33 mouse cellular contexts compared by ENCODE assay signal in genomic region chr4:138448872-138449615, GRCm38 (mm10). TPM values are rescaled to one million over a fixed set of nuclear protein-coding genes. Genes with fewer than 3 reads are reported as not detected.
DNase-seq lines count a peak whose midpoint lies in the region; ATAC-seq and TF ChIP-seq lines count a peak whose summit lies in the region.
"Had no signal": no experiment of that assay in that cellular context is flagged by ENCODE, and none has a peak within 500 bp of the region (broad histone marks: within the 10 kb centered on the region; RNA-seq: fewer than 3 reads in every experiment).

No protein-coding gene starts in this region.

- no peaks in the 10 kb centered on the region for H3K36me3 ChIP-seq in neural tube, embryonic 11.5 days (ENCODE audit: control insufficient read depth, insufficient read depth, low read length)
- no peaks in the 10 kb centered on the region for H3K36me3 ChIP-seq in neural tube, embryonic 15.5 days
- H3K36me3 ChIP-seq: heart, embryonic 10.5 days; heart, embryonic 15.5 days; hindbrain, embryonic 13.5 days had no signal

- H3K27ac ChIP-seq in left cerebral cortex, adult 2 months = peak overlapping the region; percentile 85
- no peak overlapping the region for H3K27ac ChIP-seq in neural tube, embryonic 11.5 days (ENCODE audit: low read depth, low read length)
- H3K27ac ChIP-seq in neural tube, embryonic 15.5 days (replicated peaks) = no peak overlapping the region
- H3K27ac ChIP-seq: heart, embryonic 10.5 days; heart, embryonic 15.5 days; liver, embryonic 14.5 days; stomach, postnatal 0 days had no signal

- intact Hi-C loops in left cerebral cortex, adult 2 months (cut with DNase I) = loop anchor here (2.0 to 5.0 kb wide), 2 partner anchors 298 to 343 kb away; no protein-coding TSS in a partner anchor

- H3K4me1 ChIP-seq in neural tube, embryonic 11.5 days (ENCODE audit: control insufficient read depth, insufficient read depth, low read length) = peaks cover 27% of the 10 kb centered on the region
- peaks cover 43% of the 10 kb centered on the region for H3K4me1 ChIP-seq in neural tube, embryonic 15.5 days

- no peak overlapping the region for H3K4me2 ChIP-seq in neural tube, embryonic 11.5 days (ENCODE audit: low read depth)
- no peak overlapping the region for H3K4me2 ChIP-seq in neural tube, embryonic 15.5 days
- H3K4me2 ChIP-seq: heart, embryonic 15.5 days; hindbrain, embryonic 13.5 days had no signal

- peak; percentile 57 to 63 for DNase-seq in cerebellum, postnatal 10 days
- DNase-seq in cerebellum, adult 9-11 months = no peak
- peak in 1 of 2 experiments; percentile 9 for DNase-seq in left cerebral cortex, adult 2 months (ENCODE audit: extremely low spot score in 1 of 2, low spot score in 2 of 2)
- no peak for DNase-seq in left cerebral cortex, adult 18-20 months (ENCODE audit: low spot score in 2 of 2)
- peak; percentile 9 for DNase-seq in neural tube, embryonic 11.5 days (ENCODE audit: low spot score)
- peak; percentile 80 for DNase-seq in R1 (ENCODE audit: low read depth, low spot score)
- no peak for DNase-seq in lung, postnatal 14 days
- DNase-seq: adrenal gland, adult 8-10 months; cerebellum, adult 8-10 months; gastrocnemius, postnatal 14 days; kidney, adult 11 months; kidney, postnatal 25 days; liver; lung, adult 2 months; lung, postnatal 10 days; right cerebral cortex, adult 18-20 months; right cerebral cortex, postnatal 4 days; thymus, adult 18-20 months; thymus, postnatal 25 days had no signal

- TF ChIP-seq CTCF in left cerebral cortex, adult 2 months (IDR thresholded peaks at IDR 0.05) = no peak

- H3K9ac ChIP-seq in neural tube, embryonic 11.5 days (ENCODE audit: low read length) = no peak overlapping the region
- no peak overlapping the region for H3K9ac ChIP-seq in neural tube, embryonic 15.5 days (replicated peaks)
- H3K9ac ChIP-seq: heart, embryonic 15.5 days; liver, embryonic 14.5 days had no signal

- H3K27me3 ChIP-seq in neural tube, embryonic 11.5 days (ENCODE audit: control insufficient read depth, insufficient read depth, low read length) = no peaks in the 10 kb centered on the region
- no peaks in the 10 kb centered on the region for H3K27me3 ChIP-seq in neural tube, embryonic 15.5 days (replicated peaks)

- no peak for ATAC-seq in neural tube, embryonic 11.5 days (ENCODE audit: insufficient read depth, low FRiP score, low TSS enrichment)
- ATAC-seq in neural tube, embryonic 15.5 days (ENCODE audit: low FRiP score) = no peak
- ATAC-seq: inflammation-experienced regulatory T-cells, adult 6 months had no signal

- H3K4me3 ChIP-seq in left cerebral cortex, adult 2 months = no peak overlapping the region
- no peak overlapping the region for H3K4me3 ChIP-seq in neural tube, embryonic 11.5 days (ENCODE audit: low read depth, low read length)
- H3K4me3 ChIP-seq in neural tube, embryonic 15.5 days (replicated peaks) = no peak overlapping the region
- H3K4me3 ChIP-seq: erythroblast, embryonic 14.5 days; heart, embryonic 10.5 days; heart, embryonic 15.5 days; hindbrain, embryonic 13.5 days had no signal

- WGBS in neural tube, embryonic 11.5 days = 54% methylated on average over 7 of the region's 7 CpGs
- WGBS in neural tube, embryonic 15.5 days = 49% methylated on average over 7 of the region's 7 CpGs

- H3K9me3 ChIP-seq in neural tube, embryonic 11.5 days (ENCODE audit: control insufficient read depth, low read length) = no peaks in the 10 kb centered on the region
- no peaks in the 10 kb centered on the region for H3K9me3 ChIP-seq in neural tube, embryonic 15.5 days (replicated peaks)
- H3K9me3 ChIP-seq: heart, embryonic 10.5 days; heart, embryonic 15.5 days; hindbrain, embryonic 13.5 days had no signal

RNA-seq across cellular contexts. Expression of gene Camk2n1, which starts 5.1 kb away (rescaled TPM):
- 1,000 to 10,000 TPM; 1,332 to 1,386 TPM for total RNA-seq in left cerebral cortex, adult 2 months (2021)
- 1,000 to 10,000 TPM; 1,197 to 1,322 TPM for total RNA-seq in left cerebral cortex, adult 18-20 months (2021)
- polyA plus RNA-seq in neural tube, embryonic 11.5 days (2014; fragmentation: Nextera tagmentation; extraction: Ambion mirVana) = 6.0 TPM in 2 replicates
- 18.9 and 23.1 TPM in 2 replicates for polyA plus RNA-seq in neural tube, embryonic 15.5 days (2015; fragmentation: Nextera tagmentation; extraction: Ambion mirVana)
- total RNA-seq: granulocyte monocyte progenitor cell, adult 5-6 weeks had no signal

RNA-seq across cellular contexts. Expression of gene Mul1, which starts 14.6 kb away (rescaled TPM):
- 10 to 100 TPM; 63.0 to 65.1 TPM for total RNA-seq in left cerebral cortex, adult 2 months (2021)
- total RNA-seq in left cerebral cortex, adult 18-20 months (2021) = 10 to 100 TPM; 70.8 to 72.3 TPM
- 19.3 and 22.8 TPM in 2 replicates for polyA plus RNA-seq in neural tube, embryonic 11.5 days (2014; fragmentation: Nextera tagmentation; extraction: Ambion mirVana)
- 20.0 and 21.8 TPM in 2 replicates for polyA plus RNA-seq in neural tube, embryonic 15.5 days (2015; fragmentation: Nextera tagmentation; extraction: Ambion mirVana)

RNA-seq across cellular contexts. Expression of gene Fam43b, which starts 52.7 kb away (rescaled TPM):
- 10 to 100 TPM; 33.4 to 42.4 TPM for total RNA-seq in left cerebral cortex, adult 2 months (2021)
- total RNA-seq in left cerebral cortex, adult 18-20 months (2021) = 10 to 100 TPM; 48.0 TPM
- not detected in 2 replicates for polyA plus RNA-seq in neural tube, embryonic 11.5 days (2014; fragmentation: Nextera tagmentation; extraction: Ambion mirVana)
- polyA plus RNA-seq in neural tube, embryonic 15.5 days (2015; fragmentation: Nextera tagmentation; extraction: Ambion mirVana) = 13.9 and 14.3 TPM in 2 replicates
- total RNA-seq: CH12.LX; granulocyte monocyte progenitor cell, adult 5-6 weeks had no signal
- polyA plus RNA-seq: C2C12; erythroblast, embryonic 14.5 days; forebrain, embryonic 11.5 days; heart, embryonic 15.5 days; inflammation-experienced regulatory T-cells, adult 6 months; kidney, embryonic 14.5 days; limb, embryonic 11.5 days; liver, embryonic 14.5 days; lung, adult 2 months; stomach, postnatal 0 days had no signal

Comparison
In these comparisons a context has a peak if more than half of its experiments do, and no peak if none do; other contexts are left out.
1. DNase-seq: peak in cerebellum, postnatal 10 days (2 of 2), neural tube, embryonic 11.5 days (single experiment) and R1 (single experiment); none in cerebellum, adult 9-11 months (single experiment), left cerebral cortex, adult 18-20 months (0 of 2) and lung, postnatal 14 days (single experiment).